In genomic region chr11:115863895-115864294, GRCm38 (mm10) we compare ENCODE assay signal across 26 mouse cellular contexts. TPM values are rescaled to one million over a fixed set of nuclear protein-coding genes. Genes with fewer than 3 reads are reported as not detected.
A peak's percentile ranks its signal among the peaks of the same experiment; 100 is the strongest.
DNase-seq lines count a peak whose midpoint lies in the region; ATAC-seq and TF ChIP-seq lines count a peak whose summit lies in the region.
"Had no signal": no experiment of that assay in that cellular context is flagged by ENCODE, and none has a peak within 500 bp of the region (broad histone marks: within the 10 kb centered on the region; RNA-seq: fewer than 3 reads in every experiment).

No protein-coding gene starts in this region.

- no peak for DNase-seq in kidney, postnatal 0 days (ENCODE audit: low spot score)
- DNase-seq in midbrain, postnatal 0 days (ENCODE audit: low spot score) = no peak
- DNase-seq in midbrain, embryonic 11.5 days (ENCODE audit: low spot score, missing footprints) = no peak
- DNase-seq in NIH3T3 (ENCODE audit: low read depth) = peak; percentile 22
- DNase-seq in forebrain, embryonic 11.5 days (ENCODE audit: low spot score) = no peak
- DNase-seq: adrenal gland, adult 8-10 months; cerebellum, adult 8-10 months; gastrocnemius, postnatal 14 days; kidney, postnatal 14 days; lung, postnatal 14 days; midbrain, embryonic 14.5 days; right cerebral cortex, postnatal 14 days; thymus, adult 2 months had no signal

- H3K27ac ChIP-seq in kidney, postnatal 0 days = no peak overlapping the region
- no peak overlapping the region for H3K27ac ChIP-seq in kidney, embryonic 15.5 days
- no peak overlapping the region for H3K27ac ChIP-seq in midbrain, postnatal 0 days (ENCODE audit: low read depth, low read length)
- no peak overlapping the region for H3K27ac ChIP-seq in midbrain, embryonic 11.5 days (ENCODE audit: low read depth, low read length)
- H3K27ac ChIP-seq in forebrain, embryonic 11.5 days (ENCODE audit: low read depth, low read length) = no peak overlapping the region
- H3K27ac ChIP-seq: embryonic facial prominence, embryonic 10.5 days; forebrain, embryonic 12.5 days; heart, embryonic 15.5 days; hindbrain, embryonic 10.5 days; limb, embryonic 10.5 days had no signal

- 81% methylated on average over 8 of the region's 8 CpGs for WGBS in kidney, postnatal 0 days
- 84% methylated on average over 8 of the region's 8 CpGs for WGBS in kidney, embryonic 15.5 days
- 88% methylated on average over 8 of the region's 8 CpGs for WGBS in midbrain, postnatal 0 days
- WGBS in midbrain, embryonic 11.5 days = 87% methylated on average over 8 of the region's 8 CpGs
- 90% methylated on average over 8 of the region's 8 CpGs for WGBS in forebrain, embryonic 11.5 days

- no peak overlapping the region for H3K4me2 ChIP-seq in kidney, postnatal 0 days (ENCODE audit: low read length)
- no peak overlapping the region for H3K4me2 ChIP-seq in kidney, embryonic 15.5 days
- H3K4me2 ChIP-seq in midbrain, postnatal 0 days (ENCODE audit: low read depth, low read length, poor library complexity, severe bottlenecking) = no peak overlapping the region
- no peak overlapping the region for H3K4me2 ChIP-seq in midbrain, embryonic 11.5 days
- no peak overlapping the region for H3K4me2 ChIP-seq in forebrain, embryonic 11.5 days (ENCODE audit: low read depth, low read length, severe bottlenecking)
- H3K4me2 ChIP-seq: forebrain, embryonic 12.5 days; heart, embryonic 15.5 days had no signal

- H3K4me3 ChIP-seq in kidney, postnatal 0 days (replicated peaks; ENCODE audit: low read depth, low read length) = no peak overlapping the region
- H3K4me3 ChIP-seq in kidney, embryonic 15.5 days (replicated peaks) = no peak overlapping the region
- H3K4me3 ChIP-seq in midbrain, postnatal 0 days (ENCODE audit: low read depth, low read length) = no peak overlapping the region
- H3K4me3 ChIP-seq in midbrain, embryonic 11.5 days (ENCODE audit: low read depth, low read length) = no peak overlapping the region
- no peak overlapping the region for H3K4me3 ChIP-seq in forebrain, embryonic 11.5 days (ENCODE audit: low read depth, low read length)
- H3K4me3 ChIP-seq: embryonic facial prominence, embryonic 10.5 days; forebrain, embryonic 12.5 days; heart, embryonic 15.5 days; hindbrain, embryonic 10.5 days; limb, embryonic 10.5 days; myocyte had no signal

- peaks cover 6% of the 10 kb centered on the region for H3K27me3 ChIP-seq in kidney, postnatal 0 days (ENCODE audit: insufficient read depth, low read length)
- peaks cover 35% of the 10 kb centered on the region for H3K27me3 ChIP-seq in kidney, embryonic 15.5 days
- H3K27me3 ChIP-seq in midbrain, postnatal 0 days (ENCODE audit: insufficient read depth, low read length) = peaks cover 38% of the 10 kb centered on the region
- H3K27me3 ChIP-seq in midbrain, embryonic 11.5 days (ENCODE audit: control insufficient read depth, insufficient read depth, low read length) = peaks cover 21% of the 10 kb centered on the region
- peaks cover 18% of the 10 kb centered on the region for H3K27me3 ChIP-seq in forebrain, embryonic 11.5 days (ENCODE audit: control insufficient read depth, insufficient read depth, low read length)

- H3K9me3 ChIP-seq in kidney, postnatal 0 days (replicated peaks; ENCODE audit: low read length) = no peaks in the 10 kb centered on the region
- no peaks in the 10 kb centered on the region for H3K9me3 ChIP-seq in kidney, embryonic 15.5 days (replicated peaks)
- no peaks in the 10 kb centered on the region for H3K9me3 ChIP-seq in midbrain, postnatal 0 days (ENCODE audit: low read length)
- H3K9me3 ChIP-seq in midbrain, embryonic 11.5 days (ENCODE audit: control insufficient read depth, low read length) = no peaks in the 10 kb centered on the region
- H3K9me3 ChIP-seq in forebrain, embryonic 11.5 days (ENCODE audit: control insufficient read depth, low read length) = no peaks in the 10 kb centered on the region
- H3K9me3 ChIP-seq: embryonic facial prominence, embryonic 10.5 days; forebrain, embryonic 12.5 days; heart, embryonic 15.5 days; hindbrain, embryonic 10.5 days; limb, embryonic 10.5 days had no signal

- TF ChIP-seq CTCF in kidney, postnatal 0 days (IDR thresholded peaks at IDR 0.05; ENCODE audit: low read depth) = peak; percentile 56
- TF ChIP-seq CTCF in midbrain, postnatal 0 days (IDR thresholded peaks at IDR 0.05) = peak; percentile 32

- no peak for ATAC-seq in kidney, postnatal 0 days (replicated peaks; ENCODE audit: low FRiP score, low read depth)
- no peak for ATAC-seq in kidney, embryonic 15.5 days (replicated peaks; ENCODE audit: low FRiP score)
- ATAC-seq in midbrain, postnatal 0 days (ENCODE audit: low FRiP score) = no peak
- ATAC-seq in midbrain, embryonic 11.5 days (ENCODE audit: low FRiP score) = no peak
- no peak for ATAC-seq in forebrain, embryonic 11.5 days (replicated peaks; ENCODE audit: low FRiP score)
- ATAC-seq in activated CD4-positive, CD25-positive, alpha-beta regulatory T cell, adult 4 months = no peak
- ATAC-seq: inflammation-experienced regulatory T-cells, adult 6 months had no signal

- H3K9ac ChIP-seq in kidney, postnatal 0 days (ENCODE audit: low read depth, low read length) = no peak overlapping the region
- H3K9ac ChIP-seq in kidney, embryonic 15.5 days = no peak overlapping the region
- no peak overlapping the region for H3K9ac ChIP-seq in midbrain, postnatal 0 days (replicated peaks; ENCODE audit: low read length, poor library complexity, severe bottlenecking)
- no peak overlapping the region for H3K9ac ChIP-seq in midbrain, embryonic 11.5 days (ENCODE audit: low read length)
- H3K9ac ChIP-seq in forebrain, embryonic 11.5 days (ENCODE audit: low read length) = no peak overlapping the region
- H3K9ac ChIP-seq: forebrain, embryonic 12.5 days; heart, embryonic 15.5 days had no signal

- H3K4me1 ChIP-seq in kidney, postnatal 0 days (replicated peaks; ENCODE audit: insufficient read depth, low read length) = no peaks in the 10 kb centered on the region
- H3K4me1 ChIP-seq in kidney, embryonic 15.5 days = peaks cover 13% of the 10 kb centered on the region
- no peaks in the 10 kb centered on the region for H3K4me1 ChIP-seq in midbrain, postnatal 0 days (ENCODE audit: insufficient read depth, low read length)
- 0 out of 2 replicates have a peak, but pooled peaks cover 4% of the 10 kb centered on the region for H3K4me1 ChIP-seq in midbrain, embryonic 11.5 days (ENCODE audit: control insufficient read depth, insufficient read depth, low read length)
- peaks cover 6% of the 10 kb centered on the region for H3K4me1 ChIP-seq in forebrain, embryonic 11.5 days (replicated peaks; ENCODE audit: control insufficient read depth, insufficient read depth, low read length)

- H3K36me3 ChIP-seq in kidney, postnatal 0 days (ENCODE audit: insufficient read depth, low read length) = no peaks in the 10 kb centered on the region
- H3K36me3 ChIP-seq in kidney, embryonic 15.5 days = no peaks in the 10 kb centered on the region
- H3K36me3 ChIP-seq in midbrain, postnatal 0 days (ENCODE audit: insufficient read depth, low read length) = no peaks in the 10 kb centered on the region
- no peaks in the 10 kb centered on the region for H3K36me3 ChIP-seq in midbrain, embryonic 11.5 days (ENCODE audit: control insufficient read depth, insufficient read depth, low read length)
- H3K36me3 ChIP-seq in forebrain, embryonic 11.5 days (ENCODE audit: control insufficient read depth, insufficient read depth, low read length) = no peaks in the 10 kb centered on the region
- H3K36me3 ChIP-seq: embryonic facial prominence, embryonic 10.5 days; forebrain, embryonic 12.5 days; heart, embryonic 15.5 days; hindbrain, embryonic 10.5 days; limb, embryonic 10.5 days had no signal

RNA-seq across cellular contexts. Expression of gene Myo15b, which starts 5.7 kb away (rescaled TPM):
- polyA plus RNA-seq in kidney, postnatal 0 days (2015; fragmentation: Nextera tagmentation; extraction: Ambion mirVana) = 16.5 and 17.6 TPM in 2 replicates
- polyA plus RNA-seq in kidney, embryonic 15.5 days (2015; fragmentation: Nextera tagmentation; extraction: Ambion mirVana) = 8.0 and 11.1 TPM in 2 replicates
- total RNA-seq in midbrain, postnatal 0 days (2014; rRNA removed) = not detected in 2 replicates
- polyA plus RNA-seq in midbrain, postnatal 0 days (2015; fragmentation: Nextera tagmentation; extraction: Ambion mirVana) = 0.09 and 0.29 TPM in 2 replicates
- not detected in 2 replicates for polyA plus RNA-seq in midbrain, embryonic 11.5 days (2014; fragmentation: Nextera tagmentation; extraction: Ambion mirVana)
- 0.16 TPM in 1 of 2 replicates, not detected in the other for polyA plus RNA-seq in forebrain, embryonic 11.5 days (2014; fragmentation: Nextera tagmentation; extraction: Ambion mirVana)
- polyA plus RNA-seq in activated CD4-positive, CD25-positive, alpha-beta regulatory T cell, adult 4 months (2017; shearing (Covaris generic)) = not detected
- polyA plus RNA-seq: inflammation-experienced regulatory T-cells, adult 6 months; midbrain, embryonic 14.5 days had no signal

RNA-seq across cellular contexts. Expression of gene Smim5, which starts 35.9 kb away (rescaled TPM):
- polyA plus RNA-seq in kidney, postnatal 0 days (2015; fragmentation: Nextera tagmentation; extraction: Ambion mirVana) = 11.1 and 12.1 TPM in 2 replicates
- polyA plus RNA-seq in kidney, embryonic 15.5 days (2015; fragmentation: Nextera tagmentation; extraction: Ambion mirVana) = 3.9 and 4.1 TPM in 2 replicates
- not detected in 2 replicates for total RNA-seq in midbrain, postnatal 0 days (2014; rRNA removed)
- 1.3 and 1.5 TPM in 2 replicates for polyA plus RNA-seq in midbrain, postnatal 0 days (2015; fragmentation: Nextera tagmentation; extraction: Ambion mirVana)
- polyA plus RNA-seq in midbrain, embryonic 11.5 days (2014; fragmentation: Nextera tagmentation; extraction: Ambion mirVana) = 0.27 and 0.59 TPM in 2 replicates
- 2.0 and 2.6 TPM in 2 replicates for polyA plus RNA-seq in forebrain, embryonic 11.5 days (2014; fragmentation: Nextera tagmentation; extraction: Ambion mirVana)
- 1 to 10 TPM in 1 of 2 experiments, under 1 TPM in 1; 0.89 to 1.2 TPM for polyA plus RNA-seq in activated CD4-positive, CD25-positive, alpha-beta regulatory T cell, adult 4 months (2017; shearing (Covaris generic))
- total RNA-seq: liver, adult 2 months had no signal

RNA-seq across cellular contexts. Expression of gene Llgl2, which starts 40.0 kb away (rescaled TPM):
- 54.5 and 61.2 TPM in 2 replicates for polyA plus RNA-seq in kidney, postnatal 0 days (2015; fragmentation: Nextera tagmentation; extraction: Ambion mirVana)
- 39.1 and 41.0 TPM in 2 replicates for polyA plus RNA-seq in kidney, embryonic 15.5 days (2015; fragmentation: Nextera tagmentation; extraction: Ambion mirVana)
- 0.99 and 1.0 TPM in 2 replicates for total RNA-seq in midbrain, postnatal 0 days (2014; rRNA removed)
- 0.51 and 0.81 TPM in 2 replicates for polyA plus RNA-seq in midbrain, postnatal 0 days (2015; fragmentation: Nextera tagmentation; extraction: Ambion mirVana)
- polyA plus RNA-seq in midbrain, embryonic 11.5 days (2014; fragmentation: Nextera tagmentation; extraction: Ambion mirVana) = 2.4 and 2.5 TPM in 2 replicates
- 3.9 and 5.5 TPM in 2 replicates for polyA plus RNA-seq in forebrain, embryonic 11.5 days (2014; fragmentation: Nextera tagmentation; extraction: Ambion mirVana)
- polyA plus RNA-seq in activated CD4-positive, CD25-positive, alpha-beta regulatory T cell, adult 4 months (2017; shearing (Covaris generic)) = 1 to 10 TPM; 6.3 TPM

RNA-seq across cellular contexts. Expression of gene Smim6, which starts 47.9 kb away (rescaled TPM):
- polyA plus RNA-seq in kidney, postnatal 0 days (2015; fragmentation: Nextera tagmentation; extraction: Ambion mirVana) = 13.7 and 16.1 TPM in 2 replicates
- 9.1 and 9.9 TPM in 2 replicates for polyA plus RNA-seq in kidney, embryonic 15.5 days (2015; fragmentation: Nextera tagmentation; extraction: Ambion mirVana)
- total RNA-seq in midbrain, postnatal 0 days (2014; rRNA removed) = not detected in 2 replicates
- polyA plus RNA-seq in midbrain, postnatal 0 days (2015; fragmentation: Nextera tagmentation; extraction: Ambion mirVana) = 0.26 TPM in 1 of 2 replicates, not detected in the other
- 0.46 TPM in 1 of 2 replicates, not detected in the other for polyA plus RNA-seq in midbrain, embryonic 11.5 days (2014; fragmentation: Nextera tagmentation; extraction: Ambion mirVana)
- polyA plus RNA-seq in forebrain, embryonic 11.5 days (2014; fragmentation: Nextera tagmentation; extraction: Ambion mirVana) = 0.72 and 0.95 TPM in 2 replicates
- polyA plus RNA-seq in activated CD4-positive, CD25-positive, alpha-beta regulatory T cell, adult 4 months (2017; shearing (Covaris generic)) = 1 to 10 TPM; 2.5 to 3.6 TPM
- total RNA-seq: adrenal gland, adult 8-10 months; gastrocnemius, postnatal 14 days; heart, adult 8-10 months; layer of hippocampus, adult 8-10 months; left cerebral cortex, adult 18-20 months had no signal

RNA-seq across cellular contexts. Expression of gene Tsen54, which starts 49.4 kb away (rescaled TPM):
- polyA plus RNA-seq in kidney, postnatal 0 days (2015; fragmentation: Nextera tagmentation; extraction: Ambion mirVana) = 34.7 and 36.2 TPM in 2 replicates
- polyA plus RNA-seq in kidney, embryonic 15.5 days (2015; fragmentation: Nextera tagmentation; extraction: Ambion mirVana) = 37.3 and 39.8 TPM in 2 replicates
- 25.0 and 27.7 TPM in 2 replicates for total RNA-seq in midbrain, postnatal 0 days (2014; rRNA removed)
- polyA plus RNA-seq in midbrain, postnatal 0 days (2015; fragmentation: Nextera tagmentation; extraction: Ambion mirVana) = 14.8 and 15.5 TPM in 2 replicates
- polyA plus RNA-seq in midbrain, embryonic 11.5 days (2014; fragmentation: Nextera tagmentation; extraction: Ambion mirVana) = 20.8 and 21.7 TPM in 2 replicates
- 29.4 and 33.4 TPM in 2 replicates for polyA plus RNA-seq in forebrain, embryonic 11.5 days (2014; fragmentation: Nextera tagmentation; extraction: Ambion mirVana)
- 10 to 100 TPM in 1 of 2 experiments, 1 to 10 TPM in 1; 8.9 to 11.9 TPM for polyA plus RNA-seq in activated CD4-positive, CD25-positive, alpha-beta regulatory T cell, adult 4 months (2017; shearing (Covaris generic))
